Mouse (Mus musculus) erythroblast, embryonic 14.5 days (primary cell): ENCODE measurements around the gene Sgms1. TPM values are rescaled to one million over a fixed set of nuclear protein-coding genes. Genes with fewer than 3 reads are reported as not detected.

Source experiments
- H3K27me3 ChIP-seq: 2 replicates; pipeline ENCODE4 v1.6.1; 2012; ENCODE audit warnings: inconsistent platforms; ENCODE audit not compliant: control insufficient read depth
- H3K36me3 ChIP-seq: 2 replicates; pipeline ENCODE4 v1.6.1; 2012; ENCODE audit warnings: mild to moderate bottlenecking, inconsistent platforms; ENCODE audit not compliant: control insufficient read depth
- H3K4me1 ChIP-seq: 2 replicates; pipeline ENCODE4 v1.6.1; 2012; ENCODE audit warnings: inconsistent platforms; ENCODE audit not compliant: control insufficient read depth
- H3K4me3 ChIP-seq: replicated peaks from 2 replicates; pipeline ENCODE3; 2012; ENCODE audit warnings: moderate library complexity, mild to moderate bottlenecking, inconsistent platforms
- H3K9me3 ChIP-seq: 2 replicates; pipeline ENCODE4 v1.6.1; 2012; ENCODE audit warnings: low read length, inconsistent platforms, mixed read lengths; ENCODE audit not compliant: control insufficient read depth
- GATA1 ChIP-seq: IDR thresholded peaks from 2 replicates; pipeline ENCODE4 v1.6.1; 2012; ENCODE audit warnings: low read length, inconsistent platforms, mixed read lengths
- TAL1 ChIP-seq: IDR thresholded peaks from 3 replicates; pipeline ENCODE4 v1.6.1; 2012; ENCODE audit warnings: low read length, inconsistent platforms, mixed read lengths
- polyA plus RNA-seq: library from polyadenylated mRNA; stranded (reverse); fragments of >175 nt; gene quantifications from 2 replicates; pipeline ENCODE4 v1.2.3, GENCODE M21; 2012

Gene Sgms1
- polyA plus RNA-seq, 1 experiment = 0.28 TPM

DNA sequence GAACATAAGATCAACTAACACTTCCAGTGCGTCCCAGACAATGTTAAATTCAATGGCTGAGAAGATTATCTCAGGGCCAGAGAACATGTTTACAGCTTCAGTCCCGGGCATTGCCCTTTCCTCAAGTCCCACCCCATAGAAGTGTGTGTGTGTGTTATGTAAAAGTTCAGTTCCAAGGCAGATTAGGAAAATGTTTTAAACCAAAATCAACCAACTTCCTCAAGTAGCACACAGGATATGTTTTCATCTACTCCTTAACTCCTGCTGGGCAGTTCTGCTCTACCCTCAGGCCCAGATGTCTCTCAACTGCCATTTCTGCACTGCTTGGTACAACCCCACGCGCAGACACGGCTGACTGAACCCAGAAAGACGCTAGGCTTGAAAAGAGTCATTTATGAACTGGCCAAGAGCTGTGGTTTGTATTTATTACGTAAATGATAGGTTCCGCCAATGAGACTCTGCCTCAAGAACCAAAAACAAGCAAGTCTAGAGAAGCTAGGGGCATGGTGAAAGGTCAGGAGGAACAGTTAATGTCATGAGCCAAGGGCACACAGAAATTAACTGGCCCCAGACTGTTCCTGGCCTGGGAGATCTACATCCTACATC is 134.7 kb downstream of the Sgms1 start:
- H3K9me3 ChIP-seq = no peaks in the 10 kb centered on the region
- H3K27me3 ChIP-seq = no peaks in the 10 kb centered on the region
- H3K4me3 ChIP-seq = no peak overlapping the region
- TF ChIP-seq TAL1 = no peak
- no peak for TF ChIP-seq GATA1
- peaks cover 66% of the 10 kb centered on the region for H3K4me1 ChIP-seq
- no peaks in the 10 kb centered on the region for H3K36me3 ChIP-seq

DNA sequence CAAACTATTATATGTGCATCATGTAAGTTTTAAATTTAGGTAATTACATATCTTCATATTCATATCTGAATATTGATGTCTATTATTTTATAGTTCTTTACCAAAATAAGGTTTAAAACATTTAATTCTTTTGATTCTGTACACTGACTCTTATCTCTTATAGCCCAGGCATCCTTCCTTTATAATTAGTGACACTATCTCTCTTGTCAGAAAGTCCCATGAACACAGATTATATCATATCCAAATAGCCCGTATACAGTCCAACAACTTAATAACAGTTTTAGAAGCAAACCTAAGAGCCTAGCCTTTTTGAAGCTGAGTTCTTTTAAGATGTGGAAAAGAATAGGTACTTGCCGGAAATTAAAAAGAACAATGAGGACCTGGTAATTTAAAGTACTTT is 135.3 kb downstream of the Sgms1 start:
- no peak for TF ChIP-seq TAL1
- TF ChIP-seq GATA1 = no peak
- Histone ChIP-seq H3K4me3 (no peak overlapping the region), H3K4me1 (peaks cover 64% of the 10 kb centered on the region)

GRCm38 (mm10) chr19:32252987-32253386 is 136.5 kb downstream of the Sgms1 start:
- Histone ChIP-seq H3K4me3 (no peak overlapping the region), H3K4me1 (peaks cover 59% of the 10 kb centered on the region), H3K36me3 (no peaks in the 10 kb centered on the region), H3K9me3 (no peaks in the 10 kb centered on the region), H3K27me3 (no peaks in the 10 kb centered on the region)
- TF ChIP-seq GATA1 (no peak), TAL1 (no peak)

More for the DNA sequence above, 135.3 kb downstream of the Sgms1 start:
- no peaks in the 10 kb centered on the region for H3K36me3 ChIP-seq
- H3K9me3 ChIP-seq = no peaks in the 10 kb centered on the region
- H3K27me3 ChIP-seq = no peaks in the 10 kb centered on the region

DNA sequence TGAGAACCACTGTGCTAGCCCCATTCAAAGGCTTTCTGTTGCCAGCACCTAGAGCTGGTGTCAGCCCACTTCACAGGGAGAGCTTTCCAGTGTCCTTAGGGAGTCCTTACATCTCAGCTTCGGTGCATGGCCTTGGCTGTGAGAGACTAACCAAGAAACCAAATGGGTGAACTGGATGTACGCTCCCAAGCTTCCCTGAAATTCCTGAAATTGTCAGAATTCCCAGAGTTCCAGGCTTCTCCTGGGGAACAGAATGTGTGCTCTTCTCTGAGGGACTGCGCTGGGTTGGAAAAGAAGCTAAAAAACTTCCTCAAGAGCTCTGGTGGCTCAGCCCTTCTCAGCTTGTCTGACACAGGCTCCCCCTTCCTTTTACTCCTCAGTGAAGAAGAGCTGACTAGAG is 137.1 kb downstream of the Sgms1 start:
- Histone ChIP-seq H3K27me3 (no peaks in the 10 kb centered on the region), H3K4me1 (peaks cover 56% of the 10 kb centered on the region), H3K9me3 (no peaks in the 10 kb centered on the region), H3K36me3 (no peaks in the 10 kb centered on the region), H3K4me3 (no peak overlapping the region)
- no peak for TF ChIP-seq TAL1

DNA sequence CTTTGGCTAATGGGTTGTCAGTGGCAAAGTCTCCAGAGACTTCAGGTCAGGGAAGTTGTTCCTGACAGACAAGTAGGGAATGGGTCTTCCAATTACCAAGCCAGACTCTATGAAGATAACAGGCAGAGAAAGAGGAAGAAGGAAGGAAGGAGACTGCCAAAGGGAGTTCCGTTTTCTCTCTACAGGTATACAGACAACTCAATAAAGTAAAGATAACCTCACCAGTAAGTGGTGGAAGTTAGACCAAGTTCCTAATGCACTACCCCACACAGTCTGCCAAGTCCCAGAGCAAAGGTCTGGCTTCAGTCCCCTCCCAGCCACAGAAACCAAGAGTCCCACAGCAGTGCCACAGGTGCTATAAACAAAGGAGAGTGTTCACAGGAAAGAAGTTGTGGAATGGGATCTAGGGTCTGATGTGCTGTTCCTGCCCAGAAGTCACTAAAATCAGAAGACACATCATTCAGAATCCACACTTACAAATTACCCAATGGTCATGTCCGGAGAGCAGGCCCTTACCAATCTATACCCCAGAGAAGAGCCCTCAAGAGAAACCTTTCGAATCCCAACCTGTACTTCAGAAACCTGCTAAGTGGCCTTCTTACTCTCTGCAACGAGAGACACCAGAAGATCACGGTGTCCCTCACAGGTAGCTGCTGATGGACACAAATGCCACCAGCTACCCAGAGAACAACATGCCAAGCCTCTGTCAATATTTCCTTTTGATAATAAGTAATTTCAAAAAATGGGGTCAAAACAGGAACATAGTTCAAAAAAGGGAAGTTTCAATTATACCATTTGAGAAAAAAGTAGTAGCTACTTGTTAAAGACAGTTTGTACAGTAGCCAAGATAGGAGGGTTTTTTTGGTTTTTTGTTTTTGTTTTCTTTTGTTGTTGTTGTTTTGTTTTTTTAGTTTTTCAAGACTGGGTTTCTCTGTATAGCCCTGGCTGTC is 140.1 kb downstream of the Sgms1 start:
- Histone ChIP-seq H3K27me3 (no peaks in the 10 kb centered on the region), H3K9me3 (no peaks in the 10 kb centered on the region), H3K4me1 (peaks cover 39% of the 10 kb centered on the region), H3K4me3 (no peak overlapping the region), H3K36me3 (no peaks in the 10 kb centered on the region)
- TF ChIP-seq GATA1 (no peak), TAL1 (no peak)

GRCm38 (mm10) chr19:32244881-32245280 is 144.6 kb downstream of the Sgms1 start:
- TF ChIP-seq TAL1 (no peak), GATA1 (no peak)
- peaks cover 46% of the 10 kb centered on the region for H3K4me1 ChIP-seq
- H3K27me3 ChIP-seq = no peaks in the 10 kb centered on the region
- no peak overlapping the region for H3K4me3 ChIP-seq
- H3K36me3 ChIP-seq = no peaks in the 10 kb centered on the region; the same call in 1 of the 2 replicates
- H3K9me3 ChIP-seq = no peaks in the 10 kb centered on the region

- peaks cover 3% of the 10 kb centered on the region for H3K36me3 ChIP-seq
- peaks cover 62% of the 10 kb centered on the region for H3K4me1 ChIP-seq
- TF ChIP-seq GATA1 = no peak
- TF ChIP-seq TAL1 = no peak
- no peak overlapping the region for H3K4me3 ChIP-seq
- no peaks in the 10 kb centered on the region for H3K27me3 ChIP-seq
- no peaks in the 10 kb centered on the region for H3K9me3 ChIP-seq
These were observed 146.3 kb downstream of the Sgms1 start for GRCm38 (mm10) chr19:32243246-32243645.

DNA sequence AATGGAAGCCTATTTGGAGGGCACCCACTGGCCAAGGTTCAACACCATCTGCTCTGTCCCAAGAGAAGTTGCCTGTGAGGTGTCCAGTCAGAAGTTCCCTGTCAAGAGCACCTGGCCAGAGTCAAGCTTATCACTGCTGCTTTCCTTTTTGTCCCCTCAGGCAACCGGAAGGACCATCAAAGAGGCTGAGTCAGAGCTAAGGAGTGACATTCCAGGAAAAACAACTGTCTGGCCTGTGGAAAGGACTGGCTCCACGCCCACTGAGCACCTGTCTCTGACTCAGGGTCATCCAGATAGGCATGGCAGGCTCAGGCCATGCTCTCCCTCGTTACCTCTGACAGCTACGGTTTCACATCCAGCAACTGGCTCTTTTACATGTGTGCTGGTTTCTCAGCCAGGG is 147.4 kb downstream of the Sgms1 start:
- H3K36me3 ChIP-seq = peaks cover 10% of the 10 kb centered on the region
- H3K4me3 ChIP-seq = no peak overlapping the region
- H3K27me3 ChIP-seq = no peaks in the 10 kb centered on the region
- peaks cover 70% of the 10 kb centered on the region for H3K4me1 ChIP-seq
- no peaks in the 10 kb centered on the region for H3K9me3 ChIP-seq
- TF ChIP-seq GATA1 = no peak
- TF ChIP-seq TAL1 = no peak

- no peak for TF ChIP-seq GATA1
- no peak for TF ChIP-seq TAL1
- no peaks in the 10 kb centered on the region for H3K27me3 ChIP-seq
- H3K36me3 ChIP-seq = peaks cover 19% of the 10 kb centered on the region
- H3K9me3 ChIP-seq = no peaks in the 10 kb centered on the region
- peaks cover 79% of the 10 kb centered on the region for H3K4me1 ChIP-seq
- H3K4me3 ChIP-seq = peak overlapping the region; percentile 77
These were observed 149.0 kb downstream of the Sgms1 start for GRCm38 (mm10) chr19:32240417-32240990.
